Mouse (Mus musculus) CH12.LX (cell line): Measurements from ENCODE around the gene Usp36. TPM values are rescaled to one million over a fixed set of nuclear protein-coding genes. Genes with fewer than 3 reads are reported as not detected.

Experiments
- DNase-seq: peaks from one replicate; pipeline ENCODE4 v3.0.0-alpha.2; 2013; ENCODE audit errors: extremely low read depth
- H3K27ac ChIP-seq: 2 replicates; pipeline ENCODE4 v1.5.1; 2012; ENCODE audit warnings: low read depth, mild to moderate bottlenecking, control low read depth, moderate library complexity; ENCODE audit not compliant: insufficient read depth
- H3K27me3 ChIP-seq: replicated peaks from 2 replicates; pipeline ENCODE3; 2012; ENCODE audit warnings: inconsistent platforms
- H3K36me3 ChIP-seq, 2 experiments: replicated peaks in 1 of 2; 2 replicates each; pipeline versions ENCODE3 to v1.6.1; 2012; ENCODE audit warnings: inconsistent platforms in 1 of 2, low read length in 1 of 2, mild to moderate bottlenecking in 1 of 2, mixed read lengths in 1 of 2, moderate library complexity in 1 of 2; ENCODE audit not compliant: control insufficient read depth in 1 of 2, insufficient read depth in 1 of 2
- H3K4me1 ChIP-seq, 2 experiments: 2 replicates each; pipeline ENCODE4 v1.6.1; 2012; ENCODE audit warnings: inconsistent platforms in 1 of 2, moderate library complexity in 1 of 2; ENCODE audit not compliant: insufficient read depth in 2 of 2, control insufficient read depth in 1 of 2
- H3K4me2 ChIP-seq: 2 replicates; pipeline ENCODE4 v1.6.1; 2012; ENCODE audit warnings: low read depth, mild to moderate bottlenecking, control low read depth; ENCODE audit not compliant: poor library complexity, insufficient read depth, severe bottlenecking
- H3K4me3 ChIP-seq, 3 experiments: fragments of 150-350 bp in 1 of 3; sonication (generic) in 1 of 3; replicated peaks in 1 of 3; 2 replicates each; pipeline versions ENCODE3 to v1.5.1; 2011 to 2012; ENCODE audit warnings: low read depth in 2 of 3, low read length in 2 of 3, mild to moderate bottlenecking in 2 of 3, moderate library complexity in 2 of 3, control low read depth in 1 of 3, improper control_type of control experiment in 1 of 3, inconsistent platforms in 1 of 3, mixed read lengths in 1 of 3; ENCODE audit not compliant: poor library complexity in 1 of 3
- H3K79me2 ChIP-seq: replicated peaks from 2 replicates; pipeline ENCODE4 v1.6.1; 2012; ENCODE audit warnings: mild to moderate bottlenecking, moderate library complexity; ENCODE audit not compliant: control insufficient read depth, poor library complexity, insufficient read depth, severe bottlenecking; ENCODE audit errors: extremely low read depth
- H3K9ac ChIP-seq: 2 replicates; pipeline ENCODE4 v1.6.1; 2012; ENCODE audit warnings: low read depth, mild to moderate bottlenecking, control low read depth, moderate library complexity; ENCODE audit not compliant: insufficient read depth
- H3K9me3 ChIP-seq: replicated peaks from 2 replicates; pipeline ENCODE3; 2012; ENCODE audit warnings: low read length, inconsistent platforms, mixed read lengths
- BHLHE40 ChIP-seq: IDR thresholded peaks from 2 replicates; pipeline ENCODE4 v1.6.1; 2011; ENCODE audit warnings: mild to moderate bottlenecking, low read depth, low read length, improper control_type of control experiment
- CHD1 ChIP-seq: IDR thresholded peaks from 2 replicates; pipeline ENCODE4 v1.6.1; 2012; ENCODE audit warnings: low read depth, low read length, improper control_type of control experiment, inconsistent platforms
- CTCF ChIP-seq, 2 experiments: IDR thresholded peaks in 1 of 2; conservative IDR thresholded peaks in 1 of 2; 2 replicates each; pipeline ENCODE4 v1.5.1; 2011 to 2012; ENCODE audit warnings: low read depth in 2 of 2, low read length in 2 of 2, improper control_type of control experiment in 1 of 2, inconsistent platforms in 1 of 2, mild to moderate bottlenecking in 1 of 2, moderate library complexity in 1 of 2
- E2F4 ChIP-seq: IDR thresholded peaks from 2 replicates; pipeline ENCODE4 v1.6.1; 2011; ENCODE audit warnings: low read depth, low read length, improper control_type of control experiment; ENCODE audit not compliant: insufficient replicate concordance
- ELF1 ChIP-seq: IDR thresholded peaks from 2 replicates; pipeline ENCODE4 v1.6.1; 2014; ENCODE audit warnings: low read depth, mild to moderate bottlenecking, inconsistent platforms, low read length, improper control_type of control experiment
- EP300 ChIP-seq: IDR thresholded peaks from 2 replicates; pipeline ENCODE4 v1.6.1; 2011; ENCODE audit warnings: low read length, improper control_type of control experiment
- ETS1 ChIP-seq: conservative IDR thresholded peaks from 2 replicates; pipeline ENCODE4 v1.6.1; 2012; ENCODE audit warnings: low read depth, mild to moderate bottlenecking, inconsistent platforms, low read length, improper control_type of control experiment, moderate library complexity
- GABPA ChIP-seq: IDR thresholded peaks from 2 replicates; pipeline ENCODE4 v1.6.1; 2012; ENCODE audit warnings: low read depth, low read length, improper control_type of control experiment, inconsistent platforms; ENCODE audit not compliant: insufficient replicate concordance
- HCFC1 ChIP-seq: IDR thresholded peaks from 2 replicates; pipeline ENCODE4 v1.6.1; 2012; ENCODE audit warnings: low read depth, mild to moderate bottlenecking, inconsistent platforms, low read length, improper control_type of control experiment
- IRF4 ChIP-seq: IDR thresholded peaks from 2 replicates; pipeline ENCODE4 v1.6.1; 2014; ENCODE audit warnings: low read depth, mild to moderate bottlenecking, inconsistent platforms, low read length, improper control_type of control experiment
- JUND ChIP-seq: conservative IDR thresholded peaks from 2 replicates; pipeline ENCODE4 v1.6.1; 2011; ENCODE audit warnings: low read depth, low read length, improper control_type of control experiment
- KAT2A ChIP-seq: IDR thresholded peaks from 2 replicates; pipeline ENCODE4 v1.6.1; 2012; ENCODE audit warnings: low read length, improper control_type of control experiment, inconsistent platforms; ENCODE audit not compliant: insufficient replicate concordance
- MAFK ChIP-seq: IDR thresholded peaks from 2 replicates; pipeline ENCODE4 v1.6.1; 2011; ENCODE audit warnings: low read length, improper control_type of control experiment; ENCODE audit not compliant: insufficient replicate concordance
- MAX ChIP-seq: IDR thresholded peaks from 2 replicates; pipeline ENCODE4 v1.6.1; 2011; ENCODE audit warnings: low read length, improper control_type of control experiment
- MAZ ChIP-seq: IDR thresholded peaks from 2 replicates; pipeline ENCODE4 v1.6.1; 2012; ENCODE audit warnings: low read depth, mild to moderate bottlenecking, inconsistent platforms, low read length, improper control_type of control experiment, moderate library complexity
- MEF2A ChIP-seq: IDR thresholded peaks from 2 replicates; pipeline ENCODE4 v1.6.1; 2014; ENCODE audit warnings: low read depth, mild to moderate bottlenecking, inconsistent platforms, low read length, improper control_type of control experiment, borderline replicate concordance
- MXI1 ChIP-seq: IDR thresholded peaks from 2 replicates; pipeline ENCODE4 v1.6.1; 2011; ENCODE audit warnings: mild to moderate bottlenecking, low read depth, low read length, improper control_type of control experiment
- MYC ChIP-seq: IDR thresholded peaks from 2 replicates; pipeline ENCODE4 v1.6.1; 2011; ENCODE audit warnings: low read depth, mild to moderate bottlenecking, improper control_type of control experiment, low read length
- PAX5 ChIP-seq: IDR thresholded peaks from 2 replicates; pipeline ENCODE4 v1.6.1; 2012; ENCODE audit warnings: low read length, inconsistent platforms, mixed read lengths
- POLR2A ChIP-seq: IDR thresholded peaks from 2 replicates; pipeline ENCODE4 v1.6.1; 2011; ENCODE audit warnings: low read depth, mild to moderate bottlenecking, improper control_type of control experiment, low read length
- POLR2AphosphoS2 ChIP-seq: IDR thresholded peaks from 2 replicates; pipeline ENCODE4 v1.6.1; 2011; ENCODE audit warnings: low read depth, low read length, improper control_type of control experiment
- RAD21 ChIP-seq: IDR thresholded peaks from 2 replicates; pipeline ENCODE4 v1.6.1; 2011; ENCODE audit warnings: low read depth, mild to moderate bottlenecking, low read length, improper control_type of control experiment, moderate library complexity
- RCOR1 ChIP-seq: conservative IDR thresholded peaks from 2 replicates; pipeline ENCODE4 v1.6.1; 2012; ENCODE audit warnings: low read depth, mild to moderate bottlenecking, inconsistent platforms, low read length, improper control_type of control experiment
- SIN3A ChIP-seq: IDR thresholded peaks from 2 replicates; pipeline ENCODE4 v1.6.1; 2012; ENCODE audit warnings: low read length, improper control_type of control experiment, inconsistent platforms
- SMC3 ChIP-seq: IDR thresholded peaks from 2 replicates; pipeline ENCODE4 v1.6.1; 2011; ENCODE audit warnings: low read depth, low read length, improper control_type of control experiment
- TCF12 ChIP-seq: IDR thresholded peaks from 2 replicates; pipeline ENCODE4 v1.6.1; 2014; ENCODE audit warnings: low read depth, mild to moderate bottlenecking, inconsistent platforms, low read length, improper control_type of control experiment
- UBTF ChIP-seq: IDR thresholded peaks from 2 replicates; pipeline ENCODE4 v1.6.1; 2012; ENCODE audit warnings: low read depth, mild to moderate bottlenecking, inconsistent platforms, low read length, improper control_type of control experiment, moderate library complexity
- USF1 ChIP-seq: IDR thresholded peaks from 2 replicates; pipeline ENCODE4 v1.6.1; 2014; ENCODE audit warnings: low read depth, mild to moderate bottlenecking, inconsistent platforms, low read length, improper control_type of control experiment
- USF2 ChIP-seq: conservative IDR thresholded peaks from 2 replicates; pipeline ENCODE4 v1.6.1; 2011; ENCODE audit warnings: low read depth, low read length, improper control_type of control experiment
- ZC3H11A ChIP-seq: IDR thresholded peaks from 2 replicates; pipeline ENCODE4 v1.6.1; 2012; ENCODE audit warnings: low read depth, mild to moderate bottlenecking, inconsistent platforms, low read length, improper control_type of control experiment
- ZKSCAN1 ChIP-seq: IDR thresholded peaks from 2 replicates; pipeline ENCODE4 v1.6.1; 2012; ENCODE audit warnings: low read depth, inconsistent platforms, low read length, improper control_type of control experiment, borderline replicate concordance
- ZMIZ1 ChIP-seq: IDR thresholded peaks from 2 replicates; pipeline ENCODE4 v1.6.1; 2012; ENCODE audit warnings: low read depth, mild to moderate bottlenecking, inconsistent platforms, low read length, improper control_type of control experiment
- dilution Hi-C: fragments of 300-500 bp; cut with MboI; formaldehyde crosslinking; loops from 2 replicates; pipeline ENCODE4 v1.14.3; 2020; ENCODE audit warnings: low sequenced_read_pairs; ENCODE audit not compliant: extremely low pct_unique_long_range_greater_than_20kb, extremely low pct_ligation_motif_present
- in situ Hi-C: fragments of 300-500 bp; cut with MboI; formaldehyde crosslinking; loops from 3 replicates; pipeline ENCODE4 v1.14.3; 2019; ENCODE audit warnings: low sequenced_read_pairs, low pct_ligation_motif_present, low pct_unique_long_range_greater_than_20kb, mixed read lengths
- polyA plus RNA-seq: library from polyadenylated mRNA; unstranded; fragments of >175 nt; gene quantifications from 2 replicates; pipeline ENCODE4 v1.2.1, GENCODE M21; 2012; ENCODE audit warnings: low read depth; ENCODE audit not compliant: insufficient read length
- total RNA-seq, 2 experiments: library from RNA; depleted of rRNA; stranded (reverse); fragments of 300-350 nt in 1 of 2; fragments of >200 nt in 1 of 2; gene quantifications; 2 replicates each; pipeline ENCODE4 v1.2.3; 2012 to 2014

The Usp36 gene
- total and polyA plus RNA-seq, 3 experiments, result 10.7 to 42.6 (median 19.5) TPM

DNA sequence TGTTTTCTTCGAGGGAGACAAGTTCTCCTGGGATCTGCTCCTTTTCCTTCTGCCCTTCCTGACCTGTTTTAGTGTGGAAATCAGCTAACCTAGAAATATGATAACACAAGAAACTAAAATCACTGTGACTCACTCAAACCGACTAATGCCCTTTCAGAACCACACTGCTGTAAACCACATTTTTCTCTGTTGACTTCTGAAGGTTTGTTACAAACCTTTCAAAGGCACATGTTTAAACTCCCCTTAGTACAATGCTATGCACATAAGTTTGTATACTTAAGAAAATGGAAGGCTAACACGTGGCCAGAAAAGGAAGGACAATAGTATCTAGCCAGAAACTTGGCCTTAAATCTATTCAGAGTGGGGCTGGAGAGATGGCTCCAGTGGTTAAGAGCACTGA, 56.1 kb downstream of the Usp36 start:
- Histone ChIP-seq H3K27ac (no peak overlapping the region), H3K4me2 (no peak overlapping the region), H3K36me3 (peaks cover 0 to 23% of the 10 kb centered on the region in 2 experiments), H3K79me2 (peaks cover 5% of the 10 kb centered on the region), H3K4me1 (peaks cover 26 to 87% of the 10 kb centered on the region in 2 experiments), H3K9me3 (peaks cover 10% of the 10 kb centered on the region), H3K9ac (no peak overlapping the region), H3K4me3 (no peak overlapping the region), H3K27me3 (no peaks in the 10 kb centered on the region)
- in situ Hi-C loops, result no loop called here
- DNase-seq, result no peak
- TF ChIP-seq MXI1 (0 out of 2 replicates have a peak, but pooled peaks have one; percentile 10), MEF2A (no peak)
- dilution Hi-C loops, result no loop called here

DNA sequence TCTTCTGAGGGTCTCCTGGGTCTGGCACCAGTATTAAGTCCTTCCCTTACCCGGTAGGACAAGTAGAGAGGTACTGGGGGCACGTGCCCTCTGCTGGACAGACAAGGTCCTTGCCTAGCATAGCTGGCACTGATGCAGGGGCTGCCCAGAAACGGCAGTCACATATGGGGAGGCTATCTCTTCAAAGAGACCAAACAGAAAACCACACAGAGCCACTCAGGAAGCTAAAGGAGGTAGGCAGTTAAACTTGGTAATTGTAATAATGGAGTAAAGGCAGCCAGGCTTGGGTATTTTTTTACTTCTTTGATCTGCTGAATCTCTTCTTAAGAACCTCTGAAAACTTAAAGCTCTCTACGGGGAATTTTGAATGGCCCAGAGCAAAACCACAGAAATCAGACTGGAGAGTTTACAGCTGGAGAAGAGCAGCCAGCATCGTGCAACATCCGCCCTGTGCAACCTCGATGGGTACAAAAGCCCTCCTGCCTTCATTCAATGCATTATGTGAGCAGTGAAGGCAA, 57.7 kb downstream of the Usp36 start:
- in situ Hi-C loops (no loop called here), dilution Hi-C loops (no loop called here)
- H3K27ac ChIP-seq, result peak overlapping the region; percentile 21; the same call in 1 of the 2 replicates
- H3K36me3 ChIP-seq, result peaks cover 0 to 34% of the 10 kb centered on the region in 2 experiments
- peak overlapping the region; percentile 97 for H3K4me2 ChIP-seq
- peaks cover 9% of the 10 kb centered on the region for H3K79me2 ChIP-seq
- H3K4me1 ChIP-seq, result peaks cover 26 to 85% of the 10 kb centered on the region in 2 experiments
- DNase-seq, result peak; percentile 77
- H3K9me3 ChIP-seq, result peaks cover 10% of the 10 kb centered on the region
- H3K27me3 ChIP-seq, result no peaks in the 10 kb centered on the region
- H3K9ac ChIP-seq, result peak overlapping the region; percentile 58; the same call in 1 of the 2 replicates
- peak overlapping the region in 1 of 3 experiments; percentile 21 for H3K4me3 ChIP-seq
- TF ChIP-seq ETS1, result peak; percentile 39; the same call in 1 of the 2 replicates
- peak; percentile 82 for TF ChIP-seq SMC3
- peak; percentile 70 for TF ChIP-seq USF1
- no peak for TF ChIP-seq RCOR1
- TF ChIP-seq EP300, result no peak
- no peak for TF ChIP-seq MYC
- TF ChIP-seq POLR2AphosphoS2, result no peak
- TF ChIP-seq KAT2A, result no peak
- peak; percentile 81; the same call in 1 of the 2 replicates for TF ChIP-seq MAX
- TF ChIP-seq ELF1, result peak; percentile 63; the same call in 1 of the 2 replicates
- no peak for TF ChIP-seq PAX5
- peak; percentile 67 for TF ChIP-seq IRF4
- 0 out of 2 replicates have a peak, but pooled peaks have one; percentile 64 for TF ChIP-seq MEF2A
- TF ChIP-seq GABPA, result no peak
- TF ChIP-seq MAZ, result peak; percentile 86
- no peak for TF ChIP-seq CHD1
- no peak for TF ChIP-seq ZKSCAN1
- peak; percentile 57 for TF ChIP-seq USF2
- TF ChIP-seq POLR2A, result no peak
- peak; percentile 29 to 89; a peak in 3 of 4 replicates for TF ChIP-seq CTCF (conservative IDR thresholded peaks at IDR 0.05 in 1 of 2, IDR thresholded peaks at IDR 0.05 in 1 of 2; ENCODE audit: low read depth in 2 of 2, low read length in 2 of 2)
- TF ChIP-seq HCFC1, result no peak
- no peak for TF ChIP-seq JUND
- TF ChIP-seq ZC3H11A, result no peak
- peak; percentile 57; the same call in 1 of the 2 replicates for TF ChIP-seq SIN3A
- TF ChIP-seq MAFK, result no peak
- TF ChIP-seq RAD21, result peak; percentile 62
- no peak for TF ChIP-seq E2F4
- 0 out of 2 replicates have a peak, but pooled peaks have one; percentile 43 for TF ChIP-seq MXI1
- TF ChIP-seq ZMIZ1, result no peak
- 0 out of 2 replicates have a peak, but pooled peaks have one; percentile 48 for TF ChIP-seq UBTF
- TF ChIP-seq BHLHE40, result peak; percentile 83
- 0 out of 2 replicates have a peak, but pooled peaks have one; percentile 32 for TF ChIP-seq TCF12
